Mouse (Mus musculus): ENCODE results near the gene Cpsf2.

DNA sequence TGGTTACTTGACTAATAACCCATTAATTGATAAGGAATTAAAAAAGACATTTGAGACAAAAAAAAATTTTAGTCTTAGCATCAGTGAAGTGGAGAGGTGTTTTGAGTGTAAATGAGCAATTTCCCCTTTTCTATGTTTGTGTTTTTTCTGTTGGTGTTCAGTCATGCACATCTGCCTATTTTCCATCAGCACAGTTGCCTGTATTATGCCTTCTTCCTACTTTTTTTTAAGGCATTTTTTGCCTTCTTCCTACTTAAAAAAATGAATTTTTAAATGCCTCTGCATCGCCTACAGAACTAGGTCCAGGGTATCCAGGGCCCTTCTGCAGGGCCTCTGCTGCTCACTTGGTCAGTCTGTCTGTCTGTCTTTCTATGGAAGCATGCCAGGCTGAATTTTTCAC lies 2.8 kb downstream of the Cpsf2 start:
- TF ChIP-seq HCFC1 (IDR thresholded peaks at IDR 0.05; ENCODE audit: borderline replicate concordance, insufficient read depth, low read length) = no peak
- TF ChIP-seq MAFK (IDR thresholded peaks at IDR 0.05; ENCODE audit: insufficient read depth, low read depth, low read length) = no peak
